Mouse (Mus musculus): Measurements from ENCODE around the gene 1700001O22Rik. TPM values are rescaled to one million over a fixed set of nuclear protein-coding genes. Genes with fewer than 3 reads are reported as not detected.

The 1700001O22Rik gene
- not detected in 2 replicates for polyA plus RNA-seq (2015; fragmentation: Nextera tagmentation; extraction: Ambion mirVana)

- WGBS (ENCODE audit: insufficient replicate concordance), result 70% methylated on average over 3 of the region's 3 CpGs
- Histone ChIP-seq H3K4me1 (ENCODE audit: insufficient read depth) (peaks cover 22% of the 10 kb centered on the region), H3K27ac (ENCODE audit: low read depth) (no peak within 1 kb of the TSS), H3K9me3 (ENCODE audit: low read length) (no peaks in the 10 kb centered on the region), H3K36me3 (replicated peaks; ENCODE audit: insufficient read depth, low read length) (no peaks in the 10 kb centered on the region), H3K4me2 (ENCODE audit: low read depth, low read length) (no peak within 1 kb of the TSS), H3K9ac (replicated peaks) (no peak within 1 kb of the TSS), H3K4me3 (ENCODE audit: low read depth, low read length) (no peak within 1 kb of the TSS), H3K27me3 (ENCODE audit: insufficient read depth, low read length) (peaks cover 38% of the 10 kb centered on the region)
- ATAC-seq (no peak), DNase-seq (no peak)
- TF ChIP-seq EP300 (IDR thresholded peaks at IDR 0.05; ENCODE audit: low read depth), result no peak
- no peak for TF ChIP-seq CTCF (IDR thresholded peaks at IDR 0.05; ENCODE audit: low read depth)
Observed at GRCm38 (mm10) chr2:30803604-30804003, at the start of gene 1700001O22Rik. Gene 1700001O22Rik (minus strand): TSS chr2:30803661.

- WGBS (ENCODE audit: insufficient replicate concordance), result 47% methylated on average over 20 of the region's 20 CpGs
- peaks cover 17% of the 10 kb centered on the region; the same call in 1 of the 2 replicates for H3K27me3 ChIP-seq (ENCODE audit: insufficient read depth, low read length)
- DNase-seq (no peak), ATAC-seq (no peak)
- no peak for TF ChIP-seq EP300 (IDR thresholded peaks at IDR 0.05; ENCODE audit: low read depth)
- no peak for TF ChIP-seq CTCF (IDR thresholded peaks at IDR 0.05; ENCODE audit: low read depth)
- no peak overlapping the region for H3K9ac ChIP-seq (replicated peaks)
- no peaks in the 10 kb centered on the region for H3K9me3 ChIP-seq (ENCODE audit: low read length)
- no peak overlapping the region for H3K27ac ChIP-seq (ENCODE audit: low read depth)
- H3K4me2 ChIP-seq (ENCODE audit: low read depth, low read length), result no peak overlapping the region
- H3K4me3 ChIP-seq (ENCODE audit: low read depth, low read length), result no peak overlapping the region
- no peaks in the 10 kb centered on the region for H3K4me1 ChIP-seq (ENCODE audit: insufficient read depth)
- no peaks in the 10 kb centered on the region for H3K36me3 ChIP-seq (replicated peaks; ENCODE audit: insufficient read depth, low read length)
Observed at GRCm38 (mm10) chr2:30852771-30853313, 49.4 kb upstream of the 1700001O22Rik start.

- no peaks in the 10 kb centered on the region for H3K36me3 ChIP-seq (replicated peaks; ENCODE audit: insufficient read depth, low read length)
- 22% methylated on average over 5 of the region's 6 CpGs for WGBS (ENCODE audit: insufficient replicate concordance)
- no peak overlapping the region for H3K9ac ChIP-seq (replicated peaks)
- H3K4me3 ChIP-seq (ENCODE audit: low read depth, low read length), result no peak overlapping the region
- H3K27me3 ChIP-seq (ENCODE audit: insufficient read depth, low read length), result peaks cover 31% of the 10 kb centered on the region
- H3K9me3 ChIP-seq (ENCODE audit: low read length), result no peaks in the 10 kb centered on the region
- TF ChIP-seq EP300 (IDR thresholded peaks at IDR 0.05; ENCODE audit: low read depth), result no peak
- TF ChIP-seq CTCF (IDR thresholded peaks at IDR 0.05; ENCODE audit: low read depth), result no peak
- H3K4me2 ChIP-seq (ENCODE audit: low read depth, low read length), result no peak overlapping the region
- no peaks in the 10 kb centered on the region for H3K4me1 ChIP-seq (ENCODE audit: insufficient read depth)
- ATAC-seq, result no peak
- H3K27ac ChIP-seq (ENCODE audit: low read depth), result no peak overlapping the region
- no peak for DNase-seq
Observed at GRCm38 (mm10) chr2:30850581-30850980, 47.1 kb upstream of the 1700001O22Rik start.

GRCm38 (mm10) chr2:30848184-30848583, 44.7 kb upstream of the 1700001O22Rik start:
- no peaks in the 10 kb centered on the region for H3K9me3 ChIP-seq (ENCODE audit: low read length)
- H3K27me3 ChIP-seq (ENCODE audit: insufficient read depth, low read length), result peaks cover 53% of the 10 kb centered on the region
- no peak overlapping the region for H3K4me3 ChIP-seq (ENCODE audit: low read depth, low read length)
- 68% methylated on average over 8 of the region's 8 CpGs for WGBS (ENCODE audit: insufficient replicate concordance)
- H3K9ac ChIP-seq (replicated peaks), result no peak overlapping the region
- no peak overlapping the region for H3K4me2 ChIP-seq (ENCODE audit: low read depth, low read length)
- H3K27ac ChIP-seq (ENCODE audit: low read depth), result no peak overlapping the region
- H3K36me3 ChIP-seq (replicated peaks; ENCODE audit: insufficient read depth, low read length), result no peaks in the 10 kb centered on the region
- TF ChIP-seq CTCF (IDR thresholded peaks at IDR 0.05; ENCODE audit: low read depth) (no peak), EP300 (IDR thresholded peaks at IDR 0.05; ENCODE audit: low read depth) (no peak)
- DNase-seq (no peak), ATAC-seq (no peak)
- H3K4me1 ChIP-seq (ENCODE audit: insufficient read depth), result 0 out of 2 replicates have a peak, but pooled peaks cover 5% of the 10 kb centered on the region

- no peak for ATAC-seq
- H3K27me3 ChIP-seq (ENCODE audit: insufficient read depth, low read length), result peaks cover 58% of the 10 kb centered on the region
- no peak overlapping the region for H3K9ac ChIP-seq (replicated peaks)
Observed at GRCm38 (mm10) chr2:30846723-30847122, 43.3 kb upstream of the 1700001O22Rik start.

GRCm38 (mm10) chr2:30846236-30846635, 42.8 kb upstream of the 1700001O22Rik start:
- TF ChIP-seq EP300 (IDR thresholded peaks at IDR 0.05; ENCODE audit: low read depth), result no peak
- TF ChIP-seq CTCF (IDR thresholded peaks at IDR 0.05; ENCODE audit: low read depth), result no peak
- Histone ChIP-seq H3K4me3 (ENCODE audit: low read depth, low read length) (no peak overlapping the region), H3K27me3 (ENCODE audit: insufficient read depth, low read length) (peaks cover 56% of the 10 kb centered on the region), H3K27ac (ENCODE audit: low read depth) (no peak overlapping the region), H3K9me3 (ENCODE audit: low read length) (no peaks in the 10 kb centered on the region), H3K36me3 (replicated peaks; ENCODE audit: insufficient read depth, low read length) (no peaks in the 10 kb centered on the region), H3K4me2 (ENCODE audit: low read depth, low read length) (no peak overlapping the region), H3K9ac (replicated peaks) (no peak overlapping the region), H3K4me1 (ENCODE audit: insufficient read depth) (0 out of 2 replicates have a peak, but pooled peaks cover 5% of the 10 kb centered on the region)
- 60% methylated on average over 8 of the region's 8 CpGs for WGBS (ENCODE audit: insufficient replicate concordance)
- no peak for DNase-seq
- no peak for ATAC-seq

More at GRCm38 (mm10) chr2:30846723-30847122, 43.3 kb upstream of the 1700001O22Rik start:
- no peaks in the 10 kb centered on the region for H3K36me3 ChIP-seq (replicated peaks; ENCODE audit: insufficient read depth, low read length)
- no peak for DNase-seq
- H3K27ac ChIP-seq (ENCODE audit: low read depth), result no peak overlapping the region
- H3K4me2 ChIP-seq (ENCODE audit: low read depth, low read length), result no peak overlapping the region
- H3K9me3 ChIP-seq (ENCODE audit: low read length), result no peaks in the 10 kb centered on the region
- H3K4me1 ChIP-seq (ENCODE audit: insufficient read depth), result 0 out of 2 replicates have a peak, but pooled peaks cover 5% of the 10 kb centered on the region
- TF ChIP-seq CTCF (IDR thresholded peaks at IDR 0.05; ENCODE audit: low read depth) (no peak), EP300 (IDR thresholded peaks at IDR 0.05; ENCODE audit: low read depth) (no peak)
- H3K4me3 ChIP-seq (ENCODE audit: low read depth, low read length), result no peak overlapping the region
- 34% methylated on average over 6 of the region's 6 CpGs for WGBS (ENCODE audit: insufficient replicate concordance)

All from liver, postnatal 0 days (tissue).